Mouse (Mus musculus): Measurements from ENCODE around the gene Cyp2d10.

GRCm38 (mm10) chr15:82374437-82374836, 32.6 kb downstream of the Cyp2d10 start:
- TF ChIP-seq CTCF (IDR thresholded peaks at IDR 0.05; ENCODE audit: extremely low read depth, insufficient read length, insufficient replicate concordance, low read depth, low read length) (no peak), POLR2A (IDR thresholded peaks at IDR 0.05; ENCODE audit: low read depth, low read length) (no peak)
